Mouse (Mus musculus) heart, embryonic 12.5 days (tissue): ENCODE data around the gene Slc26a3. TPM values are rescaled to one million over a fixed set of nuclear protein-coding genes. Genes with fewer than 3 reads are reported as not detected.

ENCODE experiments used
- ATAC-seq: fragments of 200-750 bp; cut with Nextera tagmentation; 2 replicates; pipeline ENCODE4 v1.8.0; 2017; ENCODE audit warnings: moderate TSS enrichment, moderate library complexity; ENCODE audit not compliant: insufficient number of reproducible peaks, low FRiP score
- H3K27ac ChIP-seq: fragments of 300-500 bp; sonication (generic); 2 replicates; pipeline ENCODE4 v1.5.1; 2016; ENCODE audit warnings: mild to moderate bottlenecking, moderate library complexity; ENCODE audit not compliant: poor library complexity, severe bottlenecking
- H3K27me3 ChIP-seq: fragments of 300-500 bp; sonication (generic); replicated peaks from 2 replicates; pipeline ENCODE4 v1.6.1; 2016; ENCODE audit warnings: mild to moderate bottlenecking, moderate library complexity
- H3K36me3 ChIP-seq: fragments of 300-500 bp; sonication (generic); 2 replicates; pipeline ENCODE4 v1.6.1; 2016; ENCODE audit warnings: mild to moderate bottlenecking, moderate library complexity
- H3K4me1 ChIP-seq: fragments of 300-500 bp; sonication (generic); replicated peaks from 2 replicates; pipeline ENCODE4 v1.6.1; 2016; ENCODE audit warnings: mild to moderate bottlenecking
- H3K4me2 ChIP-seq: fragments of 300-500 bp; sonication (generic); 2 replicates; pipeline ENCODE4 v1.6.1; 2016; ENCODE audit warnings: mild to moderate bottlenecking, moderate library complexity
- H3K4me3 ChIP-seq: fragments of 300-500 bp; sonication (generic); 2 replicates; pipeline ENCODE4 v1.5.1; 2016; ENCODE audit warnings: mild to moderate bottlenecking
- H3K9ac ChIP-seq: fragments of 300-500 bp; sonication (generic); 2 replicates; pipeline ENCODE4 v1.6.1; 2016; ENCODE audit warnings: mild to moderate bottlenecking, moderate library complexity
- H3K9me3 ChIP-seq: fragments of 300-500 bp; sonication (generic); replicated peaks from 2 replicates; pipeline ENCODE4 v1.6.1; 2016; ENCODE audit warnings: mild to moderate bottlenecking, moderate library complexity
- WGBS: fragments of 180-500 bp; shearing (Covaris S2); methylation state at CpG from one replicate; pipeline ENCODE4 v1.1.7; 2016; 5-methylcytosine and 5-hydroxymethylcytosine counted together
- polyA plus RNA-seq: library from polyadenylated mRNA; unstranded; fragments of >200 nt; fragmentation: Nextera tagmentation; extraction: Ambion mirVana; gene quantifications from 2 replicates; pipeline ENCODE4 v1.2.1, GENCODE M21; 2016

Gene Slc26a3
- polyA plus RNA-seq, 1 experiment from 2014 or later, result 0.10 TPM

GRCm38 (mm10) chr12:31486431-31486830, 95.8 kb downstream of the Slc26a3 start:
- Histone ChIP-seq H3K9me3 (no peaks in the 10 kb centered on the region), H3K27ac (no peak overlapping the region), H3K9ac (no peak overlapping the region), H3K4me2 (no peak overlapping the region), H3K36me3 (peaks cover 28% of the 10 kb centered on the region), H3K4me3 (no peak overlapping the region), H3K27me3 (no peaks in the 10 kb centered on the region), H3K4me1 (no peaks in the 10 kb centered on the region)
- no peak for ATAC-seq
- WGBS, result 78% methylated on average over 6 of the region's 6 CpGs

DNA sequence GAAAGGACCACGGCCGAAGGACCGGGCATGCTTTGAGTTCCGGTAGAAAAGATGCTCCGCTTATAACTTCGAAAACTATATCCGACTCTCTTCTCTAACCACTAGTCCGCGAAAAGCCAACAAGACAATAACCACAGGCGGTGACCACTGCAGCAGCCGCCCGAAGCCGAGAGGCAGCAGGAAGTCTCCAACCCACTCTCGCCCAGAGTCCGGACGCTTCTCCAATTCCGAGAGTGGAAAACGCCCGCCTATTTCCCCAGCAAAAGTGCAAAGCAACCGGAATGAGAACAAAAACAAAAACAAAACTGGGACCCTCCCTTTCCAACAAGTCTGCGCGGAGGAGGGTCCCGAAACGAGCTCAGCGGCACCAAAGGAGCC, 108.3 kb downstream of the Slc26a3 start:
- under 1% methylated on average over 25 of the region's 25 CpGs for WGBS
- Histone ChIP-seq H3K36me3 (peaks cover 6% of the 10 kb centered on the region), H3K4me1 (peaks cover 16% of the 10 kb centered on the region), H3K9me3 (no peaks in the 10 kb centered on the region), H3K4me2 (peak overlapping the region; percentile 95), H3K27me3 (no peaks in the 10 kb centered on the region), H3K4me3 (peak overlapping the region; percentile 98), H3K27ac (peak overlapping the region; percentile 88; the same call in 1 of the 2 replicates), H3K9ac (peak overlapping the region; percentile 86)
- ATAC-seq, result no peak

DNA sequence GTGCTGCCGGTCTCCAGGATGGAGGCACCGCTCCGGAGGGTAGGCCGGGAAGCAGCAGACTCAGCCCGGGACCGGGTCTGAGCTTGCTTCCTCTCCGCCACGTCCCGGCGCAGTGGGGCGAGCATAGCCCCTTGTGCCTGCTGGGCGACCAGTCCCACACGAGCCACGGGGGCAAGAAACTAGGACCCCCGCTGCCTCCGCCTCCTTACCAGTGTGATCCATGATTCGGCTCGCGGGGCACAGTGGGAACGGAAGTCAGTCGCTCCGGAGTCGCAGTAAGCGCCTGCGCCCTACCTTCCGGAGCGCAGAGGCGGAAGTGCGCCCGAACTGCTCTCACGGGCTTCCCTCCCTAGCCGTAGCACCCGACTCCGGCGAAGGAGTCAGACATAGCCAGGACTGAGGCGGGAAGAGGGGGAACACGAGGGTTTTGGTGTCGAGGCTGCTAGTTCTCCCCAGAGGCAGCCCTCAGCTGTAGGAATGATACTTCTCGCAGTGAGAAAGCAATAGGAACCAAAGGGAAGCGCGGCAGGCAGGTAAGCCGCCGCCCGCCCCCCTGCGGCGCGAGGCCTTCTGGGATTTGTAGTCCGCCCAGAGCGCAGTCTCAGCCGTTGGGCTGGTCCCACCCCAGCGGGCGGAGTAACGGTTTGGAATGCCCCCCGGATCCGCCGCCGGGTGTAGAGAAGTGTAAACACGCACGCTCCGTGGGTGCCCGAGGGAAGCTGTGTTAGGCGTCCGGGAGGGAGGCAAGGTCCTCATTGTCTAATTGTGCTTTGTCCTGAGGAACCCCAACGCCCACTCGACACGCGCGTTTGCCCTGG, 108.9 kb downstream of the Slc26a3 start, which contains the start of gene Cbll1:
Gene Cbll1, minus strand, starts transcription at position 303 of the 818 bp plus-strand sequence.
- H3K4me2 ChIP-seq, result peak within 1 kb of the TSS; percentile 95
- no peaks in the 10 kb centered on the region for H3K27me3 ChIP-seq
- peak within 1 kb of the TSS; percentile 86 for H3K9ac ChIP-seq
- ATAC-seq, result peak; percentile 99
- H3K4me1 ChIP-seq, result peaks cover 16% of the 10 kb centered on the region
- WGBS, result 0% methylated on average over 68 of the region's 68 CpGs
- peaks cover under 1% of the 10 kb centered on the region for H3K36me3 ChIP-seq
- H3K4me3 ChIP-seq, result peak within 1 kb of the TSS; percentile 98
- peak within 1 kb of the TSS; percentile 88 for H3K27ac ChIP-seq
- H3K9me3 ChIP-seq, result no peaks in the 10 kb centered on the region

GRCm38 (mm10) chr12:31500196-31500595, 109.5 kb downstream of the Slc26a3 start:
- Histone ChIP-seq H3K9ac (peak overlapping the region; percentile 86), H3K9me3 (no peaks in the 10 kb centered on the region), H3K4me1 (peaks cover 16% of the 10 kb centered on the region), H3K4me2 (peak overlapping the region; percentile 95), H3K27me3 (no peaks in the 10 kb centered on the region), H3K4me3 (peak overlapping the region; percentile 98), H3K36me3 (no peaks in the 10 kb centered on the region), H3K27ac (peak overlapping the region; percentile 88)
- ATAC-seq, result no peak
- WGBS, result 5% methylated on average over 12 of the region's 12 CpGs

- H3K4me1 ChIP-seq, result peaks cover 16% of the 10 kb centered on the region
- no peak for ATAC-seq
- 39% methylated on average over 4 of the region's 4 CpGs for WGBS
- H3K4me2 ChIP-seq, result no peak overlapping the region
- H3K4me3 ChIP-seq, result no peak overlapping the region
- no peaks in the 10 kb centered on the region for H3K9me3 ChIP-seq
- no peak overlapping the region for H3K9ac ChIP-seq
- H3K27ac ChIP-seq, result no peak overlapping the region
- no peaks in the 10 kb centered on the region for H3K36me3 ChIP-seq
- H3K27me3 ChIP-seq, result no peaks in the 10 kb centered on the region
Measured at GRCm38 (mm10) chr12:31501266-31501665, 110.6 kb downstream of the Slc26a3 start.

GRCm38 (mm10) chr12:31503211-31503610, 112.5 kb downstream of the Slc26a3 start:
- no peak for ATAC-seq
- Histone ChIP-seq H3K4me3 (no peak overlapping the region), H3K9ac (no peak overlapping the region), H3K27ac (no peak overlapping the region), H3K4me1 (peaks cover 9% of the 10 kb centered on the region), H3K9me3 (no peaks in the 10 kb centered on the region), H3K27me3 (no peaks in the 10 kb centered on the region), H3K36me3 (no peaks in the 10 kb centered on the region), H3K4me2 (no peak overlapping the region)

DNA sequence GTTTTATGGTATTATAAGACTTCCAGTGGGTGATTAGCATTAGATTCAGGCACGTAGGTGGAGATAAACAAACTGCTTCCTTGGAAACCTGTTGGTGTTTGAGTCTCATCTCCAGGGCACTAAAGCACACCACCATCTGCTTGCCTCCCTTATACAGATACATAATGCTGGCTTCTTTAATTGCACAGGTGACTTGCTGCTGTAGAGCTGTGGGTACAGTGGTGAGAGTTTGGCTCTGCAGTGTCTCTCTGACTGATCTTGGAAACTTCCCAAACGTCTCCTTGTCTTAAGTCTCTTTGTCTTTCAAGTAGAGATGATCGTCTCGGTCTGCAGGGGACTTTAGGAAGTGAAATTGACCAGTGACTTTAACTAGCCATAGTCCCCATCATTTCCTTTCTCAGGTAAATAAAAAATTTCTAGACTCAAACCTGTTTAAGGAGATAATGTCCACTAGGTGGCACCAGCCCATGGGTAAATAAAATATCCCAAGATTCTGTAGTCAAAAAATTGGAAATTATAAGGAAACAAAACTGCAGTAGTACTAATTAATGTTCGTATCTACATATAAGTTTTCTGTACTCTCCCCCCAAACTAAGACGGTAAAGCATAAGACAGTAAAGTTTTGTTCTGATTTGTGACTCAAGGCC, 117.2 kb downstream of the Slc26a3 start:
- Histone ChIP-seq H3K4me3 (no peak overlapping the region), H3K9me3 (no peaks in the 10 kb centered on the region), H3K4me2 (no peak overlapping the region), H3K36me3 (no peaks in the 10 kb centered on the region), H3K9ac (no peak overlapping the region), H3K4me1 (peaks cover 4% of the 10 kb centered on the region; the same call in 1 of the 2 replicates), H3K27me3 (no peaks in the 10 kb centered on the region), H3K27ac (no peak overlapping the region)
- ATAC-seq, result no peak
- WGBS, result 33% methylated on average over 6 of the region's 6 CpGs

- H3K4me3 ChIP-seq, result no peak overlapping the region
- peaks cover 4% of the 10 kb centered on the region; the same call in 1 of the 2 replicates for H3K4me1 ChIP-seq
- no peak for ATAC-seq
- WGBS, result 70% methylated on average over 6 of the region's 6 CpGs
- no peak overlapping the region for H3K27ac ChIP-seq
- H3K9ac ChIP-seq, result no peak overlapping the region
- H3K4me2 ChIP-seq, result no peak overlapping the region
- no peaks in the 10 kb centered on the region for H3K9me3 ChIP-seq
- no peaks in the 10 kb centered on the region for H3K36me3 ChIP-seq
- no peaks in the 10 kb centered on the region for H3K27me3 ChIP-seq
Measured at GRCm38 (mm10) chr12:31508496-31508895, 117.8 kb downstream of the Slc26a3 start.

DNA sequence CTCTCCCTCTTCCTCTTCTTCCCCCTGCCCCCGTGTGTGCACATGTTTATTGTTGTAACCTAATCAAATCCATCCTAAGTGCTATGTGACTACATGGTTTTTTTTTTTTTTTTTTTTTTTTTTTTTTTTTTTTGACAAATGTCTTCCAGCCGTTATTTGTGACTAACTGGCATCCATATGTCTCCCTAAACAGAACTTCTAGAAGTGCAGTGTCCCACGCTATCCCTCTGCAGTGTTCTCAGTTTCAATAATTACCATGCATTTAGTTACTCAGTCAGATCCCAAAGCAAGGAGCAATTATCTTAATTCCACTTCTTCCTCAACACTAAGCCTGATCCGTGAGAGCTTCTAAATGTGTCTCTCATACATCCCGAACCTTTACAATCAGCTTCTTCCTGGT, 120.5 kb downstream of the Slc26a3 start:
- no peak overlapping the region for H3K9ac ChIP-seq
- H3K4me3 ChIP-seq, result no peak overlapping the region
- H3K36me3 ChIP-seq, result no peaks in the 10 kb centered on the region
- 43% methylated on average over 4 of the region's 5 CpGs for WGBS
- H3K27ac ChIP-seq, result no peak overlapping the region
- H3K9me3 ChIP-seq, result no peaks in the 10 kb centered on the region
- no peaks in the 10 kb centered on the region for H3K27me3 ChIP-seq
- H3K4me1 ChIP-seq, result peaks cover 9% of the 10 kb centered on the region
- no peak overlapping the region for H3K4me2 ChIP-seq
- no peak for ATAC-seq

GRCm38 (mm10) chr12:31512634-31513411, 122.2 kb downstream of the Slc26a3 start:
- Histone ChIP-seq H3K4me1 (peaks cover 9% of the 10 kb centered on the region), H3K9me3 (no peaks in the 10 kb centered on the region), H3K9ac (no peak overlapping the region), H3K4me3 (no peak overlapping the region), H3K36me3 (no peaks in the 10 kb centered on the region), H3K27me3 (no peaks in the 10 kb centered on the region), H3K27ac (no peak overlapping the region), H3K4me2 (no peak overlapping the region)
- 84% methylated on average over 14 of the region's 14 CpGs for WGBS
- ATAC-seq, result no peak
